Mouse (Mus musculus): ENCODE data around the gene Gna14.

The Gna14 gene

GRCm38 (mm10) chr19:16593975-16594317 is 158.4 kb downstream of the Gna14 start:
- no peak for DNase-seq (ENCODE audit: low spot score)

GRCm38 (mm10) chr19:16597216-16597615 is 161.7 kb downstream of the Gna14 start:
- DNase-seq (ENCODE audit: low spot score), result no peak

- DNase-seq (ENCODE audit: low spot score), result no peak
Measured at GRCm38 (mm10) chr19:16598653-16599297, 163.2 kb downstream of the Gna14 start.

GRCm38 (mm10) chr19:16599298-16599970 is 163.9 kb downstream of the Gna14 start:
- peak; percentile 64 for DNase-seq (ENCODE audit: low spot score)

GRCm38 (mm10) chr19:16602026-16602425 is 166.5 kb downstream of the Gna14 start:
- DNase-seq (ENCODE audit: low spot score), result no peak

GRCm38 (mm10) chr19:16607634-16608033 is 172.1 kb downstream of the Gna14 start:
- DNase-seq (ENCODE audit: low spot score), result no peak

- DNase-seq (ENCODE audit: low spot score), result no peak
Measured at GRCm38 (mm10) chr19:16623154-16623553, 187.6 kb downstream of the Gna14 start.

GRCm38 (mm10) chr19:16624994-16625393 is 189.4 kb downstream of the Gna14 start:
- DNase-seq (ENCODE audit: low spot score), result no peak

- DNase-seq (ENCODE audit: low spot score), result no peak
Measured at GRCm38 (mm10) chr19:16625610-16626395, 190.2 kb downstream of the Gna14 start.

All from urinary bladder, postnatal 25 days (tissue).